Mouse (Mus musculus) embryonic facial prominence, embryonic 14.5 days (tissue): ENCODE measurements around the gene Jade1. TPM values are rescaled to one million over a fixed set of nuclear protein-coding genes. Genes with fewer than 3 reads are reported as not detected.

Experiments used
- ATAC-seq: fragments of 200-750 bp; cut with Nextera tagmentation; 2 replicates; pipeline ENCODE4 v1.8.0; 2017; ENCODE audit warnings: low read depth, moderate number of reproducible peaks, moderate TSS enrichment
- DNase-seq: peaks from one replicate; pipeline ENCODE4 v3.0.0-alpha.2; 2015; ENCODE audit warnings: low spot score
- H3K27ac ChIP-seq: fragments of 300-500 bp; sonication (generic); replicated peaks from 2 replicates; pipeline ENCODE4 v1.5.1; 2014; ENCODE audit warnings: low read depth, mild to moderate bottlenecking, low read length, moderate library complexity
- H3K27me3 ChIP-seq: fragments of 300-500 bp; sonication (generic); replicated peaks from 2 replicates; pipeline ENCODE4 v1.6.1; 2014; ENCODE audit warnings: low read length; ENCODE audit not compliant: control insufficient read depth, insufficient read depth
- H3K36me3 ChIP-seq: fragments of 300-500 bp; sonication (generic); 2 replicates; pipeline ENCODE4 v1.6.1; 2014; ENCODE audit warnings: low read length, mixed read lengths; ENCODE audit not compliant: control insufficient read depth, insufficient read depth
- H3K4me1 ChIP-seq: fragments of 300-500 bp; sonication (generic); 2 replicates; pipeline ENCODE4 v1.6.1; 2014; ENCODE audit warnings: antibody characterized with exemption, low read length; ENCODE audit not compliant: control insufficient read depth, insufficient read depth
- H3K4me2 ChIP-seq: fragments of 300-500 bp; sonication (generic); 2 replicates; pipeline ENCODE4 v1.6.1; 2014; ENCODE audit warnings: low read depth, mild to moderate bottlenecking, low read length, moderate library complexity, mixed read lengths
- H3K4me3 ChIP-seq: fragments of 300-500 bp; sonication (generic); 2 replicates; pipeline ENCODE4 v1.5.1; 2014; ENCODE audit warnings: low read depth, mild to moderate bottlenecking, low read length
- H3K9ac ChIP-seq: fragments of 300-500 bp; sonication (generic); 2 replicates; pipeline ENCODE4 v1.6.1; 2014; ENCODE audit warnings: low read depth, mild to moderate bottlenecking, low read length, moderate library complexity, mixed read lengths
- H3K9me3 ChIP-seq: fragments of 300-500 bp; sonication (generic); 2 replicates; pipeline ENCODE4 v1.6.1; 2016; ENCODE audit warnings: low read length; ENCODE audit not compliant: control insufficient read depth
- WGBS: fragments of 180-500 bp; shearing (Covaris S2); extraction: QIAGEN DNeasy Blood & Tissue Kit; methylation state at CpG from one replicate; pipeline ENCODE4 v1.1.7; 2014; 5-methylcytosine and 5-hydroxymethylcytosine counted together
- polyA plus RNA-seq: library from polyadenylated mRNA; unstranded; fragments of >200 nt; fragmentation: Nextera tagmentation; extraction: Ambion mirVana; gene quantifications from 2 replicates; pipeline ENCODE4 v1.2.1, GENCODE M21; 2014

Jade1 gene
- polyA plus RNA-seq, 1 experiment from 2014 or later: 16.1 TPM

DNA sequence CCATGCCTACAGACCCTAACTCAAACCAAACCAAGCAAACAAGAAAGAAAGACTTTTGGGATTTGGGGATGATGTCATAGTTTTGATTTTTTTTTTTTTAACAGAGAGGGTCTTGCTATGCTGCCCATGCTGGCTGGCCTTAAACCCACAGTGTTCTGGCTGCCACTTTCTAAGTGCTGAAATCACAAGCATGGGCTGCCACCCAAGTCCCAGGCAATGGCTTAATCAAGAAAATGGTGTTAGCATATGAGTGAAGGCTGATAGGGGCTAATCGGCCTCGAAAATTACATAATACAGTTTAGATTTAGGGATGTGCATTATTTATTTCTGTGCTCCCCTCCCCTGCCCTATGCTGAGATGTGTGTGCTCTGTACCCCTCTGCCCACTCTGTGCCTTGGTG lies 17.6 kb upstream of the Jade1 start:
- Histone ChIP-seq H3K4me2 (no peak overlapping the region), H3K4me3 (no peak overlapping the region), H3K27ac (no peak overlapping the region), H3K9ac (no peak overlapping the region), H3K9me3 (no peaks in the 10 kb centered on the region), H3K4me1 (no peaks in the 10 kb centered on the region), H3K27me3 (no peaks in the 10 kb centered on the region), H3K36me3 (no peaks in the 10 kb centered on the region)
- ATAC-seq (no peak), DNase-seq (no peak)
- 85% methylated on average over 2 of the region's 2 CpGs for WGBS

DNA sequence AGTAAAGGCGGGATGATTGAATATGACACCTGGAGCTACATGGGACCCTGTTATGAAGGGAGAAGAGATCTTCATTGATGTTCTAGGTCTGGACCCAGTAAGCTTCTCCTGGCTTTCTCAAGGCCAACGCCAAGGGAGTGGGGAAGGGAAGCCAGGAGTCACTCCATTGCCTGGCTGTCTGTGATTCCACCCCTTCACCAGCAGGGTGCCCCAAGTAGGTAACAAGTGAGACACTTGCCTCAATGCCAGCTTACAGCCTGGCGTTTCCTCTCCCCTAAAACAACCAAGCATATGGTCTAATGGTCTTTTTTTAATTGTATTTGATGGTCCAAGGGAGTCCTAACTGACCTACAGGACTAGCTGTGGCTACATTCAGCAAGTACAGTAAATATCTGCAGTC lies 14.2 kb upstream of the Jade1 start:
- no peak overlapping the region for H3K27ac ChIP-seq
- H3K4me3 ChIP-seq: no peak overlapping the region
- ATAC-seq: no peak
- no peaks in the 10 kb centered on the region for H3K4me1 ChIP-seq
- WGBS: 87% methylated on average over 3 of the region's 3 CpGs
- no peaks in the 10 kb centered on the region for H3K9me3 ChIP-seq
- DNase-seq: no peak
- no peak overlapping the region for H3K4me2 ChIP-seq
- no peaks in the 10 kb centered on the region for H3K27me3 ChIP-seq
- no peak overlapping the region for H3K9ac ChIP-seq
- no peaks in the 10 kb centered on the region for H3K36me3 ChIP-seq

DNA sequence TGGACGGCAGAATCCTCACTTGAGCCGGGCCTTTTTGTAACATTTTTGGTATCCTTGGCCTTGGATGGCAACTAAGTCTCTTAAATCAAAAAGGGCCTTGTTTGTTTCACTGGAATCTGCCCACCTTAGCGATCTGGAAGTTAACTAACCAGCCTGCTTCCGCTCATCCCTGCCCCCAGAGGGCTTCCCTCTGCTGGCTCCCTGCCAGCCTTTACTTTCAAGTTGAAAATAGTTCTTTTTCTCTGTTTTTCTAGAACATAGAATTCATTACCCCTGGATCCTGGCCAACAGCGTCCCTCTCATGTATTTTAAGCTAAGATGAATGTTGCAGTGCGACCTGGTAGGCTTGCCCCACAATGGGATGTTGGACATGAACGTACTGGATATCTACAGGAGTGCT lies 11.1 kb upstream of the Jade1 start:
- Histone ChIP-seq H3K9me3 (no peaks in the 10 kb centered on the region), H3K27ac (no peak overlapping the region), H3K4me3 (no peak overlapping the region), H3K36me3 (no peaks in the 10 kb centered on the region), H3K27me3 (no peaks in the 10 kb centered on the region), H3K9ac (no peak overlapping the region), H3K4me1 (no peaks in the 10 kb centered on the region), H3K4me2 (no peak overlapping the region)
- WGBS: 35% methylated on average over 7 of the region's 7 CpGs
- ATAC-seq (no peak), DNase-seq (peak; percentile 67)

DNA sequence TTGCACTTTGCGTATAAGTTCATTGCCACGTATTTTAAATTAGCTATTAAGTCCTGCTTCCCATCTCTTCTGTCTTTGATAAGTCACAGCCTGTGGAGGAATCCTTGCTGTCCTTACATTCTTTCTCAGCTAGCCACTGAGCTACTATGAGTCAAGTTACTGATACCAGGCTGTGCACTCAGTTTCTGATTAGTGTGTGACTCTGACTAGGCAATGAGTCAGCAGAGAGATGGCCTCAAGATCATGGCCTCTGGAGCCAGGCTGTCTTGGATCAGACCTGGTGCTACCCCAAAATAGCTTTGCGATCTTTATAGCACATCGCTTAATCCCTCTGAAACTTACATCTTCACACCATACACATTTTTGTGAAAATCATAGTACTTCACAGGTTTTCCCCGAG lies 8.2 kb upstream of the Jade1 start:
- 94% methylated on average over 5 of the region's 5 CpGs for WGBS
- Histone ChIP-seq H3K9me3 (no peaks in the 10 kb centered on the region), H3K4me3 (no peak overlapping the region), H3K27me3 (no peaks in the 10 kb centered on the region), H3K27ac (no peak overlapping the region), H3K9ac (no peak overlapping the region), H3K4me2 (no peak overlapping the region), H3K36me3 (no peaks in the 10 kb centered on the region), H3K4me1 (no peaks in the 10 kb centered on the region)
- no peak for ATAC-seq
- no peak for DNase-seq

DNA sequence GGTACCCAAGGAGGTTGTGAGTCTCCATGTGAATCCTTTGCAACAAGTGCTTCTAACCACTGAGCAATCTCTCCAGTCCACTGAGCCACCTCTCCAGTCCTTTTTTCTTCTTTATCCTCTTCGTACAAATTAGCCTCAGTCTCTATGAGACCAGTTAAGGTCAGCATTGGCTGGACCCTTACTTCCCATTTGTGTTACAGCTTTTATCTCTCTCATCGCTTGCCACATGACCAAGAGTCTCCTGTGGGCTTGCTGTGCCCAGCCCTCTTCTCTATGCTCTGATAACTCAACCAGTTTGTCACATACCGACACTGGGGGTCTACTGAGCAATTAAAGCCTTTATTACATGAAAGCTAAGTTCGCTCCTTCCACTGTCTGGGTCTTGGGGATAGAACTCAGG lies 7.3 kb upstream of the Jade1 start:
- Histone ChIP-seq H3K27me3 (no peaks in the 10 kb centered on the region), H3K4me3 (no peak overlapping the region), H3K9ac (no peak overlapping the region), H3K4me2 (no peak overlapping the region), H3K27ac (no peak overlapping the region), H3K9me3 (no peaks in the 10 kb centered on the region), H3K4me1 (no peaks in the 10 kb centered on the region), H3K36me3 (no peaks in the 10 kb centered on the region)
- 84% methylated on average over 4 of the region's 4 CpGs for WGBS
- DNase-seq: no peak
- no peak for ATAC-seq

DNA sequence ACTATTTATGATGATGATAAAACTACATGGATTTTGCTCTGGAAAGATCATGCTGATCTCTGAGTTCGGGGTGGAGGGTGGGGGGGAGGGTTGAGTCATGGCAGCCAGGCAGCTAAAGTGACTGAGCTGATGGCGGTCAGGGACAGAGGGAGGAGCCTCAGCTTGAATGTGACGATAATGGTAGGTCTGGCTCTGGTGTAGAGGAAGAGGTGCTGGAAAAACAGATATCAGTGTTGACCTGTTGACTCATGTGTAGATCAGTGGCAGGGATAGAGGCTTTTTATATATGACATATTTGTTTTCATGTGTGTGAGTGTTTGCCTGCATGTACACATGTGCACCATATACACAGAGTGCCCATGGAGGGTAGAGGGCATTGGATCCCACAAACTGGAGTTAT lies 3.9 kb upstream of the Jade1 start:
- no peak overlapping the region for H3K9ac ChIP-seq
- H3K4me1 ChIP-seq: no peaks in the 10 kb centered on the region
- no peak for ATAC-seq
- no peak overlapping the region for H3K4me3 ChIP-seq
- 54% methylated on average over 3 of the region's 3 CpGs for WGBS
- H3K36me3 ChIP-seq: no peaks in the 10 kb centered on the region
- no peak overlapping the region for H3K4me2 ChIP-seq
- H3K27ac ChIP-seq: no peak overlapping the region
- no peaks in the 10 kb centered on the region for H3K27me3 ChIP-seq
- DNase-seq: no peak
- 0 out of 2 replicates have a peak, but pooled peaks cover 4% of the 10 kb centered on the region for H3K9me3 ChIP-seq

DNA sequence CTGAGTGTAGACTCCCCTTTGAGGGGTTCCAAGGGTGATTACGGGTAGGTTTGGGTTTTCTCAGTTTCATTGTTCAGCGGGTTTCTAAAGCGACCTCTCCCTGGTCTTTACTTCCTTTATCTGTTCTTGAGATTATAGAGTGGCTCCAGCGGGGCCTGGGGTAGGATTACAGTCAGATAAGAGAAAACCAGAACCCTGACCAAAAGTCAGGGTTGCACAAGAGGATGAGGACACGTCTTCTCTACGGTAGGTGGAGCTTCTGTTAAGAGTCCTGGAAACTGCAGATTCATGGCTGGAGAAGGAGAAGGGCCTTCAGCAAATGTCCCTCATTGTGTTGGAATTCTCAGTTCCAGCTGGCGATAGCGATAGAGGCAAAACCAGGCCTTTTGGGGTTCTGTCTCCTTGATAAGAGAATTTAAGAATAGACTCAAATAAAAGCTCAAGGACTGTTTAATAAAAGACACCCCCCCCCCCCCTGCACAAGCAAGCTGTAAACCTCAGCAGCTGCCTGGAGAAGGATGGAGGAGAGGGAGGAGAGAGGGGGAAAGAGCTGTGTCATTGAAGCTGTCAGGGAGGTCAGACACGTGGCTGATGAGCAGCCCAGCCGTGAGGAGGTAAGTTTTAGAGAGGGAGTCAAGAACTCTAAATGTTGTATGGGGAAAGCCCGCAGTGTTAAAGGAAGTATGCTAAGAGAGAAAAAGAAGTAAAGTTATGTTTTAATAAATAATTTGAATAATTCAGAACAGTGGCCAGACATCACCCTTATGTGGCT lies 2.6 kb upstream of the Jade1 start:
- Histone ChIP-seq H3K4me2 (no peak overlapping the region), H3K4me1 (no peaks in the 10 kb centered on the region), H3K27me3 (no peaks in the 10 kb centered on the region), H3K9ac (no peak overlapping the region), H3K4me3 (no peak overlapping the region), H3K27ac (no peak overlapping the region), H3K9me3 (0 out of 2 replicates have a peak, but pooled peaks cover 4% of the 10 kb centered on the region), H3K36me3 (no peaks in the 10 kb centered on the region)
- ATAC-seq (no peak), DNase-seq (no peak)
- 68% methylated on average over 11 of the region's 11 CpGs for WGBS

DNA sequence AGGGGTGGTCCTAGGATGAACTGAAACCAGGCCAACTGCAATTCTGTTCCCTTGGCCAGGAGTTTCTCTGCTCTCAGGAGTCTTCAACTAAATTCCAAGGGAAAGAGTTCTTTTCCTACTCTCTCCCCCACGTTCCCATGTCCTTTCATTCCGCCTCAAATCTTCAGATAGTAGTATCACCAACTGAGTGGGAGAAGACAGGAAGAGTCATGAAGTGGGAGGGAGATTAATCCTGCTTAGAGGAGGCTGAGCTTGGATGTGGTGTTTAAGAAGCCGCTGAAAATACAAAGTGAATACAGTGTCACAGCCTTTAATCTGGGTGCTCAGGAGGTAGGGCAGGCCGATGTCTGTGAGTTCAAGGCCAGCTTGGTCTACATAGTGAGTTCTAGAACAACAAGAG lies 1.9 kb upstream of the Jade1 start:
- Histone ChIP-seq H3K9ac (no peak overlapping the region), H3K4me1 (no peaks in the 10 kb centered on the region), H3K27me3 (no peaks in the 10 kb centered on the region), H3K9me3 (0 out of 2 replicates have a peak, but pooled peaks cover 4% of the 10 kb centered on the region), H3K27ac (no peak overlapping the region), H3K36me3 (no peaks in the 10 kb centered on the region), H3K4me3 (no peak overlapping the region), H3K4me2 (no peak overlapping the region)
- no peak for ATAC-seq
- WGBS: 76% methylated on average over 4 of the region's 4 CpGs
- DNase-seq: no peak
